Mouse (Mus musculus): ENCODE measurements at regions not wholly inside any gene's neighbourhood (a gene's known extent, or its start where the extent isn't known, plus 50 kb on each side); places are given as distances from the start of the nearest gene placed in this dataset.

DNA sequence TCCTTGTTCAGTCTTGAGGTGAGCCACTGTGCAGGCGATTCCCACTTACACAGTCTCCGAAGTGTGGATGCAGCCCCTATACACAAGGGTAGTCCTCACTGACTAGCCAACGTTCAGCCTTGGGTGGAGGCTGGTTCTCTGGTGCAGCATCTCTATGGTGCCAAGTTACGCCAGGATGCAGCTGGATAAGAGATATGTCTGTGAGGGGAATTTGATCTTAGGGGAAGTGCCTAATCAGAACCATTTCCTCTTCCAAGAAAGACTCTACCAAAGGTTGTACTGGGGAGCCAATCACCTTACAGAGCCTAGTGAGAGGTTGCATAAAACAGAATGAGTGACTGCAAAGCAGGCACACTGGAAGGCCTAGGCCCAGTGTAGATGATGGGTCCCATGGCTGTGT, 71.0 kb upstream of the Kcnk2 start:
- no peak for DNase-seq (ENCODE audit: low read depth, low spot score)

DNA sequence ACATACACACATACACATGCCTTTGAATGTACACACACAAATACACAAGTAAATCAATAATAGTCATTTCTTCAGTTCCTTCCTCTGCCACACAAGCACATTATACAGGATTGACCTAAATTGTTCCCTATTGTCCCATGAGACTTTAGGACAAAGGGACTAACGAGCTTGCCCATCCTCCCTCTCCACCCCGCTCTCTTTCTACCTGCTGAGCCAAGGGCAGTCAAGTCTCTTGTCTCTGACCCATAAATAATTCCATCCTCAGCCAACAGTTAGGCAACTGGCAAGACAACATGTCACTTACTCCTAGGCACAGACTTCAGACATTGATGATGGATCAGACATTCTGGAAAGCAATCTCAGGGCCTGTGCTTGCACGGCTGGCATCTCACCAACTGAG, 56.3 kb upstream of the Kcnk2 start:
- DNase-seq (ENCODE audit: low read depth, low spot score), result no peak
